Mouse (Mus musculus) forebrain, embryonic 11.5 days (tissue): ENCODE measurements around the gene Osbpl11. TPM values are rescaled to one million over a fixed set of nuclear protein-coding genes. Genes with fewer than 3 reads are reported as not detected.
"Not testable (repeated sequence)": the region's sequence is repeated elsewhere in the genome, so short reads cannot be mapped to it uniquely, and the experiment has no call there.

Source experiments
- ATAC-seq: fragments of 200-750 bp; cut with Nextera tagmentation; replicated peaks from 2 replicates; pipeline ENCODE4 v1.8.0; 2017; ENCODE audit warnings: moderate TSS enrichment; ENCODE audit not compliant: low FRiP score
- DNase-seq: peaks from one replicate; pipeline ENCODE4 v3.0.0-alpha.2; 2017; ENCODE audit warnings: low spot score
- H3K27ac ChIP-seq: fragments of 300-500 bp; sonication (generic); 2 replicates; pipeline ENCODE4 v1.5.1; 2014; ENCODE audit warnings: low read depth, low read length
- H3K27me3 ChIP-seq: fragments of 300-500 bp; sonication (generic); 2 replicates; pipeline ENCODE4 v1.6.1; 2014; ENCODE audit warnings: mild to moderate bottlenecking, low read length, mixed read lengths; ENCODE audit not compliant: control insufficient read depth, insufficient read depth
- H3K36me3 ChIP-seq: fragments of 300-500 bp; sonication (generic); 2 replicates; pipeline ENCODE4 v1.6.1; 2014; ENCODE audit warnings: mild to moderate bottlenecking, low read length, moderate library complexity, mixed read lengths; ENCODE audit not compliant: control insufficient read depth, insufficient read depth
- H3K4me1 ChIP-seq: fragments of 300-500 bp; sonication (generic); replicated peaks from 2 replicates; pipeline ENCODE4 v1.6.1; 2014; ENCODE audit warnings: low read length, mixed read lengths; ENCODE audit not compliant: control insufficient read depth, insufficient read depth
- H3K4me2 ChIP-seq: fragments of 300-500 bp; sonication (generic); 2 replicates; pipeline ENCODE4 v1.6.1; 2014; ENCODE audit warnings: low read depth, mild to moderate bottlenecking, low read length, moderate library complexity, mixed read lengths; ENCODE audit not compliant: severe bottlenecking
- H3K4me3 ChIP-seq: fragments of 300-500 bp; sonication (generic); 2 replicates; pipeline ENCODE4 v1.5.1; 2014; ENCODE audit warnings: low read depth, low read length
- H3K9ac ChIP-seq: fragments of 300-500 bp; sonication (generic); 2 replicates; pipeline ENCODE4 v1.6.1; 2014; ENCODE audit warnings: low read length
- H3K9me3 ChIP-seq: fragments of 300-500 bp; sonication (generic); 2 replicates; pipeline ENCODE4 v1.6.1; 2016; ENCODE audit warnings: low read length, mixed read lengths; ENCODE audit not compliant: control insufficient read depth
- WGBS: fragments of 180-500 bp; shearing (Covaris S2); extraction: QIAGEN DNeasy Blood & Tissue Kit; methylation state at CpG from one replicate; pipeline ENCODE4 v1.1.7; 2014; 5-methylcytosine and 5-hydroxymethylcytosine counted together
- polyA plus RNA-seq: library from polyadenylated mRNA; unstranded; fragments of >200 nt; fragmentation: Nextera tagmentation; extraction: Ambion mirVana; gene quantifications from 2 replicates; pipeline ENCODE4 v1.2.1, GENCODE M21; 2014

Gene Osbpl11
- polyA plus RNA-seq, 1 experiment from 2014 or later, result 26.2 TPM

GRCm38 (mm10) chr16:33154992-33155391 lies 29.9 kb upstream of the Osbpl11 start:
- ATAC-seq (no peak), DNase-seq (no peak)
- no peaks in the 10 kb centered on the region for H3K36me3 ChIP-seq
- H3K9me3 ChIP-seq, result no peaks in the 10 kb centered on the region
- H3K4me2 ChIP-seq, result no peak overlapping the region
- H3K4me1 ChIP-seq, result no peaks in the 10 kb centered on the region
- WGBS, result 55% methylated on average over 4 of the region's 4 CpGs
- no peak overlapping the region for H3K9ac ChIP-seq
- no peaks in the 10 kb centered on the region for H3K27me3 ChIP-seq
- H3K27ac ChIP-seq, result no peak overlapping the region
- no peak overlapping the region for H3K4me3 ChIP-seq

GRCm38 (mm10) chr16:33158006-33158405 lies 26.9 kb upstream of the Osbpl11 start:
- ATAC-seq, result no peak
- Histone ChIP-seq H3K9me3 (no peaks in the 10 kb centered on the region), H3K4me3 (no peak overlapping the region), H3K9ac (no peak overlapping the region), H3K27me3 (no peaks in the 10 kb centered on the region), H3K36me3 (no peaks in the 10 kb centered on the region), H3K4me1 (no peaks in the 10 kb centered on the region), H3K4me2 (no peak overlapping the region), H3K27ac (no peak overlapping the region)
- DNase-seq, result no peak
- 89% methylated on average over 11 of the region's 11 CpGs for WGBS

GRCm38 (mm10) chr16:33158590-33159071 lies 26.2 kb upstream of the Osbpl11 start:
- DNase-seq (no peak), ATAC-seq (no peak)
- H3K9me3 ChIP-seq, result no peaks in the 10 kb centered on the region
- H3K27ac ChIP-seq, result no peak overlapping the region
- H3K27me3 ChIP-seq, result no peaks in the 10 kb centered on the region
- no peak overlapping the region for H3K4me2 ChIP-seq
- H3K9ac ChIP-seq, result no peak overlapping the region
- WGBS, result 92% methylated on average over 14 of the region's 14 CpGs
- no peak overlapping the region for H3K4me3 ChIP-seq
- H3K36me3 ChIP-seq, result no peaks in the 10 kb centered on the region
- H3K4me1 ChIP-seq, result no peaks in the 10 kb centered on the region

GRCm38 (mm10) chr16:33159363-33159762 lies 25.5 kb upstream of the Osbpl11 start:
- no peak for ATAC-seq
- no peaks in the 10 kb centered on the region for H3K9me3 ChIP-seq
- no peaks in the 10 kb centered on the region for H3K4me1 ChIP-seq
- no peak overlapping the region for H3K9ac ChIP-seq
- 91% methylated on average over 2 of the region's 2 CpGs for WGBS
- no peak overlapping the region for H3K27ac ChIP-seq
- no peak overlapping the region for H3K4me2 ChIP-seq
- no peak for DNase-seq
- no peaks in the 10 kb centered on the region for H3K27me3 ChIP-seq
- no peaks in the 10 kb centered on the region for H3K36me3 ChIP-seq
- H3K4me3 ChIP-seq, result no peak overlapping the region

- no peaks in the 10 kb centered on the region for H3K36me3 ChIP-seq
- DNase-seq (no peak), ATAC-seq (no peak)
- 83% methylated on average over 13 of the region's 13 CpGs for WGBS
- H3K9me3 ChIP-seq, result no peaks in the 10 kb centered on the region
- H3K27ac ChIP-seq, result no peak overlapping the region
- H3K27me3 ChIP-seq, result no peaks in the 10 kb centered on the region
- H3K4me1 ChIP-seq, result no peaks in the 10 kb centered on the region
- H3K4me3 ChIP-seq, result no peak overlapping the region
- H3K4me2 ChIP-seq, result no peak overlapping the region
- H3K9ac ChIP-seq, result no peak overlapping the region
Measured at GRCm38 (mm10) chr16:33163330-33164090, 21.4 kb upstream of the Osbpl11 start.

GRCm38 (mm10) chr16:33166284-33166683 lies 18.6 kb upstream of the Osbpl11 start:
- ATAC-seq, H3K27me3 ChIP-seq: not testable (repeated sequence)
- WGBS, result 69% methylated on average over 6 of the region's 6 CpGs

GRCm38 (mm10) chr16:33167537-33167936 lies 17.3 kb upstream of the Osbpl11 start:
- Histone ChIP-seq H3K27me3 (no peaks in the 10 kb centered on the region), H3K9ac (no peak overlapping the region), H3K9me3 (no peaks in the 10 kb centered on the region), H3K4me1 (no peaks in the 10 kb centered on the region), H3K4me3 (no peak overlapping the region), H3K4me2 (no peak overlapping the region), H3K36me3 (no peaks in the 10 kb centered on the region), H3K27ac (no peak overlapping the region)
- WGBS, result 40% methylated on average over 5 of the region's 5 CpGs
- no peak for ATAC-seq
- no peak for DNase-seq

More at GRCm38 (mm10) chr16:33166284-33166683, 18.6 kb upstream of the Osbpl11 start:
- not testable (repeated sequence) for H3K9ac ChIP-seq, H3K4me2 ChIP-seq, H3K4me3 ChIP-seq, H3K36me3 ChIP-seq, H3K9me3 ChIP-seq, H3K4me1 ChIP-seq, H3K27ac ChIP-seq
- DNase-seq, result peak; percentile 69

GRCm38 (mm10) chr16:33169471-33170034 lies 15.3 kb upstream of the Osbpl11 start:
- Histone ChIP-seq H3K27me3 (no peaks in the 10 kb centered on the region), H3K4me2 (no peak overlapping the region), H3K4me1 (no peaks in the 10 kb centered on the region), H3K9ac (no peak overlapping the region), H3K36me3 (no peaks in the 10 kb centered on the region), H3K27ac (no peak overlapping the region), H3K4me3 (no peak overlapping the region), H3K9me3 (no peaks in the 10 kb centered on the region)
- DNase-seq, result no peak
- WGBS, result 69% methylated on average over 8 of the region's 8 CpGs
- ATAC-seq, result no peak
